In genomic region chr12:91065423-91065822, GRCm38 (mm10) we compare ENCODE assay signal across 9 mouse cellular contexts.
"Had no signal": no experiment of that assay in that cellular context is flagged by ENCODE, and none has a peak within 500 bp of the region (broad histone marks: within the 10 kb centered on the region; RNA-seq: fewer than 3 reads in every experiment).

No protein-coding gene starts in this region.

- ATAC-seq: liver, postnatal 0 days had no signal

- DNase-seq: kidney, adult 11 months; kidney, postnatal 25 days; left cerebral cortex, postnatal 4 days; liver, postnatal 0 days; lung, embryonic 14.5 days; lung, postnatal 10 days; lung, postnatal 36 days; thymus, adult 2 months; thymus, postnatal 36 days had no signal
